Mouse (Mus musculus) heart, postnatal 4 days (tissue): ENCODE data around the gene Tmem28. TPM values are rescaled to one million over a fixed set of nuclear protein-coding genes. Genes with fewer than 3 reads are reported as not detected.

Source experiments
- DNase-seq: peaks from one replicate; pipeline ENCODE4 v3.0.0; 2021
- total RNA-seq, 2 experiments: library from RNA; stranded (reverse); gene quantifications; 2 replicates each; pipeline ENCODE4 v1.2.3; 2021

The Tmem28 gene
- not detected for total RNA-seq

DNA sequence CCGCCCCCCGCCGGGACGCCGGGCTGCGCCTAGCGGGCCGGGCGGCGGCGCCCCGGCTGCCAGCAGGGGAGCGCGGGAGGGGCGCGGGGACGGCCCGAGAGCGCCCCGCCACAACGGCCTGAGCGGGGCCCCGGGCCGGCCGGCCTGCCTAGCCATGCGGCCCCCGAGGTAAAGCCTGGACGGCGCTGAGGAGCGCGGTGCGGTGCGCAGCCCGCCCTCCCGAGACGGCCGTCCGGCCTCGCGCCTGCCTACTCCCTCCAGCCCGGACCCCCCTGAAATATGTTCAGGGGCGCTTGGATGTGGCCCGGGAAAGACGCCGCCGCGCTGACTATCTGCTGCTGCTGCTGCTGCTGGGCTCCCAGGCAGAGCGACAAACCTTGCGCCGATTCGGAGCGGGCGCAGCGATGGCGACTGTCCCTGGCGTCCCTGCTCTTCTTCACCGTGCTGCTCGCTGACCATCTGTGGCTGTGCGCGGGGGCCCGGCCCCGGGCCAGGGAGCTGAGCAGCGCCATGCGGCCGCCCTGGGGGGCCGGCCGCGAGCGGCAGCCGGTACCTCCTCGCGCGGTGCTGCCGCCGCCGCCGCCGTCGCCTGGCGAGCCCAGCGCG is at the start of gene Tmem28:
Gene Tmem28 (plus strand): TSS at position 232 of the 606 bp plus-strand sequence.
- DNase-seq, result no peak

DNA sequence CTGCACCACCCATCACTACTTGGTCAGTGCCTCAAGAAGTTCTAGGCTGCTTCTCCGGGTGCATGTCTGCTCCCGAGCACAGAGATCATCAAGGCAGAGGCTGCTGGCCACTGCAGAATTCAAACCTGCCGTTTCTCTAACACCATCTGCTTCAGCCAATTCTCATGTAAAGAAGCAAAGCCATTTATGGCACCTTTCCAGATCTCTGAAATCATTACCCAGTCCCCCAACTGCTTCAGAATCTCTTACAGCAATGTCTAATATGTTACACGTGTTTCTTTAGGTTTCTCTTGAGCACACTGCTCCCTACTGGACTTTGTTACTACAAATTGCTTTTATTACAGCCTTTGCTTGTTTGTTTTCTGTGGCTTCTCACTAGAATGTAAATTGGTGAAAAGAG is 40.5 kb upstream of the Tmem28 start:
- DNase-seq, result no peak

DNA sequence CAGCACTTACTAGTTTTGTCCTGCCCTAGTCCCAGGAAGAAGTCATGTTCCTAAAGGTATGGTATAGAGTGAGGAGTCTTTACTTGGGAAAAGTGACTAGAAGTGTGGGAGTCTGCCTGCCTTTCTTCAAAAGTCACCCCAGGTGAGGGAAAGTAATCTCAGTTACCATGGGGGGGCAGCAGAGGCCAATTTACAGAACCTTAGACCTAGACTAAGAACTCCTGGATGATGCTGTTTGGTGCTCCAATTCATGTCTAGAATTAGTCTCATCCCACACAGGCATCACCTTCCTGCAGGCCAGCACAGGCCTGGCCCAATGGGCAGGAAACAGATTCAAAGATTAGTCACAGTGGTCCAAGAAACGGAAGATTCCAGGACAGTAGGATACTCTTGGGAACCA is 12.4 kb upstream of the Tmem28 start:
- DNase-seq, result peak; percentile 42

DNA sequence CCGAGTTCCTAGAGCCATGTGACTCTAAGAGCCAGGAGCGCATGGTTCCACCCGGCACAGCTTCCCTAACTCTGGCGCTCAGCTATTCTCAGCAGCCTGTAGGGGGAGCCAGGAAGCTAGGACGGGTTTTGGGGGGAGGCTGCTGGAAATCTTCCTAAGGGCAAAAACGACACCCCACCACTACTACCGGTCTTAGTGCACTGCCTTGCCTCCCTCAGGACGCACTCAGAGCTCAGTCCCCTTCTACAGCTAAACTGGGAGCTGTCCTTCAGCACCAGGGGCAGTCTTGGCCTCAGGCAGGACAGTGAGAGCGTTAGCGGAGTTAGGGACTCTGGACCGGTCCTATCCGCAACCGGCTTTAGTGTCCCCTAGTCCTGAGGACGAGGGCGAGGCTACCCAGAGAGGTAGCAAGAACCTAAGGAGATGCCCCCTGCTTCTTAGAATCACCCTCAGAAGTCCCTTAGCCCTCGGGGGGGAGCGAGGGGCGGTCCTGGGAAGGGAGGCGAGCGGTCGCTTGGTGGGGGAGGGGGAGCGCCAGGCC is 1.4 kb upstream of the Tmem28 start:
- peak; percentile 75 for DNase-seq

DNA sequence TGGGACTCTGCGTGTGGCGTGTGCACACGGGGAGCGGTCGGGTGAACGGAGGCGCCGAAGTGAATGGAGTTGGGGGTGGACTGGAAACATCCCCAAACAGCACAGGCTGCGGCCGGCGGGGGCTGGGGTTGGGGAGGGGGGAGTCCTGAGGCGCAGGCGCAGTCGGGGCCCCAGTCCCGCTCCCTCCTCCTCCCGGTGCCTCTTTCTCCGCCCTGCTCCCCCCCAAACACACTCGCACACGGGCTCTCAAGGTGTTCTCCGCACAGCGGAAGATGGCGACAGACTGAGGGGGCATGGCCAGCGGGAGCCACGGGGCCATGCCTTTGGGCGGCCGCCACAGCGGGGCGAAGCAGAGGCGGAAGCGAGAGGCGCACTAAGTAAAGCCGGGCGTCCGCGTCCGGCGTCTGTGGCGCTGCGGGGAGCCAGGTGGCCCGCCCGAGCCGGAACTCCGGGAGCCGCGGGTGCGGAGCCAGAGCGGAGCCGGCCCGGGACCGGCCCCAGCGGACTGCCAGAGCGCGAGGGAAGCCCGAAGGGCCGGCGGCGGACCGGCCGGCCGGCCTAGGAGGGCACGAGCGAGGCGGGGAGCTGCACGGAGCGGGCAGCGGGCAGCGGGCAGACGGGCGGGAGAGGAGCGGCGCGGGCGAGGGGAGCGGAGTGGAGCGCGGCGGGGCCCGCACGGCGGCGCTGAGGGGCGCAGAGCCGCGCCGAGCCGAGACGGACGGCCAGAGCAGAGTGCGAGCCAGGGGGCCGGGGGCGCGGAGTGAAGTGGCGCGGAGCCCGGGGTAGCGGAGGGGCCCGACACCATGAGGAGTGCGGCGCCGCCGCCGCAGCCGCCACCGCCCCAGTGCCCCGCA is 658 bp upstream of the Tmem28 start:
- no peak for DNase-seq

DNA sequence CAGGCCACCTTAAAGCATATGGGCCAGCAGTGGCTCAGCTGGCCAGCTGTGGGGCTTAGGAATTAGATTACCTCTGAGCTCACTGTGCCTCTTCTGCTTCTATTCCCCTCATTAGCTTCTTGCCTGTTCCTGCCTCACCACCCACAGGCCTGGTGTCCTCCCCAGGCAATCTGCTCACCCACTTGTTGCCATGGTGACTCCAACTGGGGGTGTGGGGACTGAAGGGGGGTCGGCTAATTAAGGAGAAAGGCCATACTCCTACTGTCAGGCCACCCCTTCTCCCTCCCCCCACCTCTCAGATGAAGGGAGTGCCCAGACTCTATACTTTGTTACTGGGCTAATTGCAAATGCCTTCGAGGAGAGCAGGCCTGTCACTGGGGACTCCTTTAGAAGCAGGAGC is 21.3 kb downstream of the Tmem28 start:
- no peak for DNase-seq

DNA sequence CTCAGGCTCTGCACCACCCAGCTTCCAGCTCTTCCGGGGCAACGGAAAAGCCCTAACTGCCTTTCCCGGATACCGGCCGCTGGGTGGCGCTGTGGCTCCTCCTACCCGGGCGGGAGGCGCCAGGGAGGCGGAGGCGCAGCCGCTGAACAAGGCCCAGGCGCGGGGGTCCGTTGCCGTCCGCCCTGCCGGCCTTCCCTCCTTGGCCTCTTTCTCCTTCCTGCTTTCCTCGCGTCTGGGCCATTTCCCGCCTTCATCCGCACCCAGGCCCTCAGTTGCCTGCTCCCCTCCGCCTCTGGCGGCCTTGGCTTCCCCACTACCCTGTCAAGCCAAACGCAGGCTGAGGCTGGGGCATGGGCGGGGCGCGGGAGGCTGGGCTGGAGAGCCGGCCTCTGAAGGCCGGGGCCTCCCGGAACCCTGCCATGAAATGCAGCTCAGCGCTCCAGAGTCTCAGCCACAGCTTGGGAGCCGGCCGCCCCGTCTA is 32.5 kb downstream of the Tmem28 start:
- peak; percentile 84 for DNase-seq

DNA sequence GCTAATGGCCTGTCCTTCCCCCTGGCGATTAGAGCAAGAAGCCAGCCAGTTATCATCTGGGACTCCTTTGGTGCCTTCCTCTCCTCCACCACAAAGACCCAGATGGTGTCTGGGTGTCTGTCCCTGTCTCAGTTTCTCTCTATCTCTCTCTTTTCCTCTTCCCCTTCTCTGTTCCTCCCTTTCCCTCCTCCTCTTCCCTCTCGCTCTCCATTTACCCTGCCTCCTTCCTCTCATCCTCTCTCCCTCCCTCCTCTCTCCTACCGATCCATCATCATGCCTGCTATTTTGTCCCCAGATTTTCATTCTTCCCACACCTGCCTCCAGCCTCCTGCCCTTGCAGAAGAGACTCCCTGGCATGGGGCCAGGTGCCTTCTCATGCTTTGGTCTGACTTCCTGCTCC is 33.0 kb downstream of the Tmem28 start:
- DNase-seq, result no peak

DNA sequence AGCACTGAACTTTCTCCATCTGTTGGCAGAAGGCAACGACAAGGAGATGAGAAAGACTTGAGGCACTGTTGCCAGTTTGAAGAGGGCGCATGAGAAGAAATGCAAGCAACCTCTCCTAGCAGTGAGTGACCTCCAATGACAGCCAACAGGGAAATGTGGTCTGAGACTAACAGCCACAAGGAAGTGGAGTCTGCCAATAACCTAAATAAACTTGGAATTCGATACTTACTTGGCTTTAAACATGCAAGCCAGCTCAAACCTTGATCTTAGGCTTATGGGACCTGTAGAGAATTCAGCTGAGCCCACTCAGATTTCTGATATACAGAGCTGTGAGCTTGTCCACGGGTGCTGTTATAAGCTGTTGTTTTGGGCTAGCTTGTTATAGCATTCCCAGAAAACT is 51.4 kb downstream of the Tmem28 start:
- no peak for DNase-seq

DNA sequence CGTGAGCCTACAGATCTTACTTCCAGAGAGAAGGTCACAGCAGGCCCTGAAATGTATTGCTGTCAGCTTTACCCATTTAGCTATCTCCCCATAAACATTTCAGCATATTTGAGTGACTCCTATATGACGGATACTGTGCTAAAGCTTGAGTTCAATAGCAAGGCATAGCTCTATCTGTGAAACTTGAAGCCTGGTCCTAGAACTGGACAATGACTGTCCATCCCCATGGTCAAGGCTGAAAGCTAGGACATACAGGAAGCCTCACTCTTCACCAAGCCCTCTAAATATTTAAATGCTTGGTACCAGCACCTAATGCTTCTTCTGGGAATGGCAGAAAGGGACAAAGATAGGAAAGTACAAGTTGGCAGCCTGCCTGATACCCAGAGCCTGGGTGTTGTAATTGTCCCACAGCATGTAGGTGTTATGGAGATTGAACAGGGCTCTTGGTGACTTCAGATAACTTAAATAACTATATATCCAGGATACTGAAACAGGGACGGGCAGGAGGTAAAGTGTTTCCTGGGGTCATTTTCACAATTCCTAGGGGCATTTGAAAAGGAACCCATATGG is 51.9 kb downstream of the Tmem28 start:
- DNase-seq, result peak; percentile 32

DNA sequence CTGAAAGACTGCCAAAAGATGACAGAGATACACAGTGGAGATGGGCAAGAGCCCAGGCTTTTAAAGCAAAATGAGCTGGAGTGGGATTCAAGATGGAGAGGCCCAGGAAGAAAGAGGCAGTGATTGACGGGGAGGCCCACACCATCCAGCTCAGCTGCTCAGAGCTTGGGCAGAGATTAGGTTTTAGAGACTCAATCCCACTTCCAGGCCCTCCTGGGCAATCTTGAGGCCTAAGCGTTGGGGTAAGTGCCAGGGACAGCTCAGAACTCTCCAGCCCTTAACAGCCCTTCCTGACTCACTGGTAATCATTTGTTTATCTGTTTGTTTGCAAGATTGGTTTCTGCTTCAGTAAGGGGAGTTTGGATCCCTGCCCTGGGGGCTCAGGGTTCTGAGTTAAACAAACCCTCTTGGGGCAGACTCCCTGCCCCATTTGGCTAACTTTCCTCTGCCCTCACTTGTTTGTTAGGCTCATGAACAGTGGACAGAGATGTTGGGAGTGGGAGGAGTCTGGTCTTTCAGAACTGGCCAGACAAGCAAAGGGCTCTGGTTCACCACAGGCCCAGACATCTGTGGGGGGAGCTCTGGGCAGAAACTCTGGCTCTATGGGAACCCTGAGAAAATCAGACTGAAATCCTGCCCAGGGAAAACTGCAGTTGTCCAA is 52.6 kb downstream of the Tmem28 start:
- DNase-seq, result peak; percentile 10

DNA sequence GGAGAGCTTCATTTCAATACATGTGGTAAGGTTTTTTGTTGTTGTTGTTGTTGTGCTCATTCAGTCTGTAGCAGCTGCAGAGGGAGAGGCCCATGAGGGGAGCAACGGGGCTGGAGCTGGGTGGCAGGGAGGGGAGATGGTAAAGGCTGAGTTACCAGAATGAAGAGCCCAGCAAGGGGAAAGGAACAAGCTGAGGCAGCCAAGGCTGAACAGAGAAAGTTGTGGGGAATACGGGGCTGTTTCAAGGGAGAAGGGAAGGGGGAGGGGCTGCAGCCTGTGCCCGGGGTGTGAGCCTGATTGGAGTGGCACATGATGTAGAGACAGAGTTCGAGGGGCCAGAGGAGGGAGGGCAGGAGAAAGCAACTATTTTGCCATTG is 53.1 kb downstream of the Tmem28 start:
- DNase-seq, result peak; percentile 9

DNA sequence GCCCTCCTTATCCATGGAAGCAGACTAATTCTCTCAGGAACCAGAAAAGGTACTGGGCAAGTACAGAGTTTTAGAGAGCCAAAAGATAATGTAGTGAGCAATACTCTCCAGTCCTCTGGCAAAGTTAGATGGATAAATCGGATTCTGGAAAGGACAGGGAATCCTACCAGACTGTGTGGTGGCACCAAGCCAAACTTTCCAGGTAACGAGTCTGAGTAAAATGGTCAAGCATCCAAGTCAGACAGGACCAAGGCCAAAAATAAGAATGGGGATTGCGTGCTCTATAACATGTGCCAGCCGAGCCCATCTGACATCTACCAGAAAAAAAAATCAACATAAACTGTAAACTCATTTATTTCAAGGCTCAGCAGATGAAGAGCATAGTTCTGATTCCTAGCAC is 56.0 kb downstream of the Tmem28 start:
- peak; percentile 59 for DNase-seq

DNA sequence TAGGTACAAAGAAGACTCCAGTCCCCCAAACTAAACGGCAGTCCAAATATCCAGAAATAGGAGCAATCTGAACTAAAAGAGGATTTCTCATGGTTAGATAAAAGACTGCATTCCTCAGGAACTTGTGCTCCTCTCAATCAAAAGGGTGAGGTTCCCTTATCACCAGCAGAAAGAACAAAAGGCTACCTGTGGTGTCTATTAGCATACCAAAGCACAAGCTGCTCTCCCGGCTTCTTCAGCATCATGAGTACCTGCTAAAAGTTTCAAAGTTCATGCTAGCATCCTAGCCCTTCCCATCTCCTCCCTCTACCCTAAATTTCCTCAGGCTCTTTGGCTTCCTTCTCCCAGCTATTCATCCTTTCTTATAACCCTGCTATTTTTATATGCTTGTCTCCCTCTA is 62.6 kb downstream of the Tmem28 start:
- DNase-seq, result no peak

Other genes with a start within 250 kb of the Tmem28 start
- gene Eda, start 154.6 kb downstream of the Tmem28 start, total RNA-seq, result 1 to 10 TPM; 6.7 to 6.8 TPM